Mouse (Mus musculus) kidney, embryonic 16.5 days (tissue): Measurements from ENCODE around the gene Spocd1. TPM values are rescaled to one million over a fixed set of nuclear protein-coding genes. Genes with fewer than 3 reads are reported as not detected.

Experiments used
- ATAC-seq: fragments of 200-750 bp; cut with Nextera tagmentation; 2 replicates; pipeline ENCODE4 v1.8.0; 2017; ENCODE audit warnings: moderate TSS enrichment; ENCODE audit not compliant: low FRiP score, low TSS enrichment
- H3K27ac ChIP-seq: fragments of 300-500 bp; sonication (generic); 2 replicates; pipeline ENCODE4 v1.5.1; 2014; ENCODE audit warnings: low read length
- H3K27me3 ChIP-seq: fragments of 300-500 bp; sonication (generic); 2 replicates; pipeline ENCODE4 v1.6.1; 2014; ENCODE audit warnings: low read length, control low read depth, mixed read lengths; ENCODE audit not compliant: insufficient read depth
- H3K36me3 ChIP-seq: fragments of 300-500 bp; sonication (generic); 2 replicates; pipeline ENCODE4 v1.6.1; 2014; ENCODE audit warnings: low read length, control low read depth, mixed read lengths; ENCODE audit not compliant: insufficient read depth
- H3K4me1 ChIP-seq: fragments of 300-500 bp; sonication (generic); 2 replicates; pipeline ENCODE4 v1.6.1; 2014; ENCODE audit warnings: low read length, control low read depth, mixed read lengths; ENCODE audit not compliant: insufficient read depth
- H3K4me2 ChIP-seq: fragments of 300-500 bp; sonication (generic); replicated peaks from 2 replicates; pipeline ENCODE4 v1.6.1; 2014; ENCODE audit warnings: low read depth, low read length
- H3K4me3 ChIP-seq: fragments of 300-500 bp; sonication (generic); 2 replicates; pipeline ENCODE4 v1.5.1; 2014; ENCODE audit warnings: mild to moderate bottlenecking, low read length
- H3K9ac ChIP-seq: fragments of 300-500 bp; sonication (generic); replicated peaks from 2 replicates; pipeline ENCODE4 v1.6.1; 2014; ENCODE audit warnings: low read length
- H3K9me3 ChIP-seq: fragments of 300-500 bp; sonication (generic); 2 replicates; pipeline ENCODE4 v1.6.1; 2016; ENCODE audit warnings: low read length, control low read depth
- WGBS: fragments of 180-500 bp; shearing (Covaris S2); extraction: QIAGEN DNeasy Blood & Tissue Kit; methylation state at CpG from one replicate; pipeline ENCODE4 v1.1.7; 2014; 5-methylcytosine and 5-hydroxymethylcytosine counted together
- polyA plus RNA-seq: library from polyadenylated mRNA; unstranded; fragments of >200 nt; fragmentation: Nextera tagmentation; extraction: Ambion mirVana; gene quantifications from 2 replicates; pipeline ENCODE4 v1.2.1, GENCODE M21; 2015

The Spocd1 gene
- polyA plus RNA-seq, 1 experiment from 2014 or later = 0.32 TPM

GRCm38 (mm10) chr4:129928124-129928751 lies 811 bp upstream of the Spocd1 start:
- 0 out of 2 replicates have a peak, but pooled peaks have one; percentile 31 for ATAC-seq
- H3K9ac ChIP-seq = no peak overlapping the region
- no peak overlapping the region for H3K27ac ChIP-seq
- 0 out of 2 replicates have a peak overlapping the region, but pooled peaks have one; percentile 23 for H3K4me3 ChIP-seq
- WGBS = 5% methylated on average over 19 of the region's 19 CpGs
- H3K4me1 ChIP-seq = peaks cover 4% of the 10 kb centered on the region; the same call in 1 of the 2 replicates
- H3K36me3 ChIP-seq = no peaks in the 10 kb centered on the region
- H3K27me3 ChIP-seq = no peaks in the 10 kb centered on the region
- peaks cover 6% of the 10 kb centered on the region; the same call in 1 of the 2 replicates for H3K9me3 ChIP-seq
- peak overlapping the region; percentile 48 for H3K4me2 ChIP-seq

GRCm38 (mm10) chr4:129933696-129934095 lies 4.6 kb downstream of the Spocd1 start:
- no peaks in the 10 kb centered on the region for H3K4me1 ChIP-seq
- no peak overlapping the region for H3K27ac ChIP-seq
- peaks cover 6% of the 10 kb centered on the region; the same call in 1 of the 2 replicates for H3K9me3 ChIP-seq
- H3K36me3 ChIP-seq = no peaks in the 10 kb centered on the region
- 50% methylated on average over 14 of the region's 14 CpGs for WGBS
- no peaks in the 10 kb centered on the region for H3K27me3 ChIP-seq
- no peak for ATAC-seq
- H3K4me3 ChIP-seq = no peak overlapping the region
- no peak overlapping the region for H3K9ac ChIP-seq
- H3K4me2 ChIP-seq = no peak overlapping the region

GRCm38 (mm10) chr4:129934177-129934855 lies 5.3 kb downstream of the Spocd1 start:
- WGBS = 60% methylated on average over 16 of the region's 16 CpGs

GRCm38 (mm10) chr4:129951359-129951821 lies 22.3 kb downstream of the Spocd1 start:
- Histone ChIP-seq H3K9ac (no peak overlapping the region), H3K27me3 (peaks cover 2% of the 10 kb centered on the region; the same call in 1 of the 2 replicates), H3K4me1 (no peaks in the 10 kb centered on the region), H3K4me3 (no peak overlapping the region), H3K9me3 (no peaks in the 10 kb centered on the region), H3K36me3 (no peaks in the 10 kb centered on the region), H3K27ac (no peak overlapping the region), H3K4me2 (no peak overlapping the region)
- ATAC-seq = no peak
- 67% methylated on average over 6 of the region's 6 CpGs for WGBS

More at GRCm38 (mm10) chr4:129934177-129934855, 5.3 kb downstream of the Spocd1 start:
- ATAC-seq = no peak
- H3K4me1 ChIP-seq = no peaks in the 10 kb centered on the region
- H3K4me2 ChIP-seq = no peak overlapping the region
- no peaks in the 10 kb centered on the region for H3K27me3 ChIP-seq
- no peak overlapping the region for H3K4me3 ChIP-seq
- no peaks in the 10 kb centered on the region for H3K36me3 ChIP-seq
- peaks cover 6% of the 10 kb centered on the region; the same call in 1 of the 2 replicates for H3K9me3 ChIP-seq
- no peak overlapping the region for H3K9ac ChIP-seq
- H3K27ac ChIP-seq = no peak overlapping the region

- Histone ChIP-seq H3K9me3 (no peaks in the 10 kb centered on the region), H3K4me3 (no peak overlapping the region), H3K9ac (no peak overlapping the region), H3K27ac (no peak overlapping the region), H3K27me3 (peaks cover 2% of the 10 kb centered on the region; the same call in 1 of the 2 replicates), H3K36me3 (no peaks in the 10 kb centered on the region), H3K4me1 (no peaks in the 10 kb centered on the region), H3K4me2 (no peak overlapping the region)
- 52% methylated on average over 5 of the region's 5 CpGs for WGBS
- ATAC-seq = no peak
These were observed 23.3 kb downstream of the Spocd1 start for GRCm38 (mm10) chr4:129952241-129952810.

- Histone ChIP-seq H3K27ac (no peak overlapping the region), H3K4me2 (no peak overlapping the region), H3K4me3 (no peak overlapping the region), H3K27me3 (peaks cover 2% of the 10 kb centered on the region; the same call in 1 of the 2 replicates), H3K9me3 (no peaks in the 10 kb centered on the region), H3K9ac (no peak overlapping the region), H3K4me1 (no peaks in the 10 kb centered on the region), H3K36me3 (no peaks in the 10 kb centered on the region)
- no peak for ATAC-seq
- WGBS = 66% methylated on average over 2 of the region's 2 CpGs
These were observed 25.5 kb downstream of the Spocd1 start for GRCm38 (mm10) chr4:129954527-129954926.

GRCm38 (mm10) chr4:129960180-129960944 lies 31.3 kb downstream of the Spocd1 start:
- Histone ChIP-seq H3K9me3 (no peaks in the 10 kb centered on the region), H3K36me3 (no peaks in the 10 kb centered on the region), H3K4me2 (peak overlapping the region; percentile 92), H3K9ac (0 out of 2 replicates have a peak overlapping the region, but pooled peaks have one; percentile 3), H3K27ac (no peak overlapping the region), H3K4me1 (peaks cover 10% of the 10 kb centered on the region), H3K27me3 (0 out of 2 replicates have a peak, but pooled peaks cover 6% of the 10 kb centered on the region), H3K4me3 (peak overlapping the region; percentile 50)
- under 1% methylated on average over 37 of the region's 37 CpGs for WGBS
- ATAC-seq = peak; percentile 68

GRCm38 (mm10) chr4:129965294-129965693 lies 36.2 kb downstream of the Spocd1 start:
- ATAC-seq = no peak
- Histone ChIP-seq H3K4me1 (peaks cover 8% of the 10 kb centered on the region), H3K9ac (no peak overlapping the region), H3K36me3 (no peaks in the 10 kb centered on the region), H3K9me3 (no peaks in the 10 kb centered on the region), H3K4me3 (no peak overlapping the region), H3K27ac (no peak overlapping the region), H3K4me2 (no peak overlapping the region), H3K27me3 (0 out of 2 replicates have a peak, but pooled peaks cover 6% of the 10 kb centered on the region)
- 67% methylated on average over 11 of the region's 11 CpGs for WGBS

DNA sequence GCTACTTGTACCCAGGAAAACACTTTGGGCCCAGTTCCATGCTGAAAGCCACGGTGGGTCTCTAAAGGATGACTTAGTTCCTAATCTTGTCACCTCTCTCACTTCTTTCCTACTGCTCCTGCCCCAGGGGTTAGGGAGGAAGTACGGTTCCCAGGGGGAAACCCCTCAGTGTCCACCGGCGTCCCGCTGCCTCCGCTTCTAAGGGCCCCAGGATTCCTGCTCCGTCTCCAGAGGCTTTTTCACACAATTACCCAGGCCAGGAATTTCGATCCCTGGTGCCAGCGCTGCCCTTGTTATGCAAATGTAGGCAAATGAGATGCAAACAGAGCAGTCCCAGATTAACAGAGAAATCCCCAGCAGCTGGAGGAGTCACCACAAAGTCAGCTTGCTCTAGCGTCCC lies 37.2 kb downstream of the Spocd1 start:
- Histone ChIP-seq H3K36me3 (no peaks in the 10 kb centered on the region), H3K27ac (no peak overlapping the region), H3K27me3 (0 out of 2 replicates have a peak, but pooled peaks cover 2% of the 10 kb centered on the region), H3K4me3 (no peak overlapping the region), H3K4me1 (0 out of 2 replicates have a peak, but pooled peaks cover 4% of the 10 kb centered on the region), H3K4me2 (no peak overlapping the region), H3K9ac (no peak overlapping the region), H3K9me3 (no peaks in the 10 kb centered on the region)
- WGBS = 24% methylated on average over 10 of the region's 10 CpGs
- no peak for ATAC-seq
